Mouse (Mus musculus): ENCODE results near the gene Gmds. TPM values are rescaled to one million over a fixed set of nuclear protein-coding genes. Genes with fewer than 3 reads are reported as not detected.

The Gmds gene
- total and polyA plus RNA-seq, 2 experiments from 2014 or later = 13.7 to 31.9 TPM

GRCm38 (mm10) chr13:32267184-32267775 lies 71.3 kb downstream of the Gmds start:
- Histone ChIP-seq H3K9me3 (ENCODE audit: low read length) (no peaks in the 10 kb centered on the region), H3K27me3 (ENCODE audit: insufficient read depth, low read length) (no peaks in the 10 kb centered on the region), H3K4me3 (ENCODE audit: low read length) (no peak overlapping the region), H3K27ac (no peak overlapping the region), H3K4me1 (ENCODE audit: insufficient read depth, low read length) (no peaks in the 10 kb centered on the region), H3K36me3 (ENCODE audit: insufficient read depth, low read length) (no peaks in the 10 kb centered on the region), H3K9ac (replicated peaks; ENCODE audit: low read length) (no peak overlapping the region), H3K4me2 (ENCODE audit: low read depth, low read length) (no peak overlapping the region)
- ATAC-seq = 0 out of 2 replicates have a peak, but pooled peaks have one; percentile 24
- DNase-seq (ENCODE audit: low spot score) = peak; percentile 19
- WGBS = 28% methylated on average over 2 of the region's 2 CpGs
- no peak for TF ChIP-seq CTCF (IDR thresholded peaks at IDR 0.05; ENCODE audit: low read depth)

DNA sequence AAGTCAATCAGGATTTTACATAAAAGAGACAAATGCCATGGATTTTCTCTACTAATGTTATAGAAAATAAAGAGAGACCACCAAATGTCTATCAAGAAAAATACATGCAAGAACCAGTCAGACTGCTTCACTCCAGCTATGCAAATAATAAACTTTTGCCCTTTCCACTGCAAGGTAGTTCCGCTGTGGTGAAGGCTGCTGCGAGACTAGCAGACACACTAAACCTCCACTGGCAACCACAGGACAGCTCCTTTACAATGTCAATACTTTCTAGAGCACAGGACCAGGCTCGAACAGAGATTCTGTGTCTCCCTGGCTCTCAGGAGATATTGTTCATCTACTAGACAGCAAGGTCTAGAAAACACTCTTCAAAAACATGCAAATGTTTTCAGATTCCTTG lies 71.8 kb downstream of the Gmds start:
- H3K27ac ChIP-seq = no peak overlapping the region
- no peak for DNase-seq (ENCODE audit: low spot score)
- 63% methylated on average over 3 of the region's 3 CpGs for WGBS
- H3K27me3 ChIP-seq (ENCODE audit: insufficient read depth, low read length) = no peaks in the 10 kb centered on the region
- ATAC-seq = no peak
- no peak overlapping the region for H3K4me2 ChIP-seq (ENCODE audit: low read depth, low read length)
- no peak for TF ChIP-seq CTCF (IDR thresholded peaks at IDR 0.05; ENCODE audit: low read depth)
- no peaks in the 10 kb centered on the region for H3K4me1 ChIP-seq (ENCODE audit: insufficient read depth, low read length)
- H3K9ac ChIP-seq (replicated peaks; ENCODE audit: low read length) = no peak overlapping the region
- no peaks in the 10 kb centered on the region for H3K9me3 ChIP-seq (ENCODE audit: low read length)
- H3K36me3 ChIP-seq (ENCODE audit: insufficient read depth, low read length) = no peaks in the 10 kb centered on the region
- H3K4me3 ChIP-seq (ENCODE audit: low read length) = no peak overlapping the region

GRCm38 (mm10) chr13:32256121-32256520 lies 82.4 kb downstream of the Gmds start:
- DNase-seq (ENCODE audit: low spot score) (no peak), ATAC-seq (no peak)
- Histone ChIP-seq H3K4me2 (ENCODE audit: low read depth, low read length) (no peak overlapping the region), H3K27ac (no peak overlapping the region), H3K4me3 (ENCODE audit: low read length) (no peak overlapping the region), H3K9me3 (ENCODE audit: low read length) (no peaks in the 10 kb centered on the region), H3K9ac (replicated peaks; ENCODE audit: low read length) (no peak overlapping the region), H3K4me1 (ENCODE audit: insufficient read depth, low read length) (no peaks in the 10 kb centered on the region), H3K27me3 (ENCODE audit: insufficient read depth, low read length) (no peaks in the 10 kb centered on the region), H3K36me3 (ENCODE audit: insufficient read depth, low read length) (no peaks in the 10 kb centered on the region)
- WGBS = 62% methylated on average over 2 of the region's 2 CpGs
- TF ChIP-seq CTCF (IDR thresholded peaks at IDR 0.05; ENCODE audit: low read depth) = no peak

DNA sequence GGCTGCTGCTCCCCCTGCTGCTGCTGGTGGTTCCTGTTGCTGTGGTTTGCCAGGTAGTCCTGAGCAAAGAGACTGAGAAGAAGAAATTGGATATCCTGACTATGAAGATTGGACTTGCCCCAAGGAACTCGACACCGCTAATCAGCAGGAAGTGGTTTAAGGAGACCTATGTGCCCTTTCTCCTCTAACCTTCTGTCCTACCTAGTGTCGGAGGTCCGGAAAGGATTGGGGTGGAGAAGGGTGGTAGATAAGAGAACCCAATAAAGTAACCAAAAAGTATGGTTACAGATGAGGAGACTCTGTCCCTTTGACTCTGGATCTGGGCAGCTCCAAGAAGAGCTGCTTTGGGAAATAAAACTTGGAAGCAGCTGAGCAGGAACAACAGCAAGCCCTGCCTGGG lies 86.3 kb downstream of the Gmds start:
- ATAC-seq (no peak), DNase-seq (ENCODE audit: low spot score) (no peak)
- Histone ChIP-seq H3K9me3 (ENCODE audit: low read length) (no peaks in the 10 kb centered on the region), H3K4me3 (ENCODE audit: low read length) (no peak overlapping the region), H3K4me2 (ENCODE audit: low read depth, low read length) (no peak overlapping the region), H3K9ac (replicated peaks; ENCODE audit: low read length) (no peak overlapping the region), H3K27me3 (ENCODE audit: insufficient read depth, low read length) (no peaks in the 10 kb centered on the region), H3K4me1 (ENCODE audit: insufficient read depth, low read length) (no peaks in the 10 kb centered on the region), H3K36me3 (ENCODE audit: insufficient read depth, low read length) (no peaks in the 10 kb centered on the region), H3K27ac (no peak overlapping the region)
- TF ChIP-seq CTCF (IDR thresholded peaks at IDR 0.05; ENCODE audit: low read depth) = no peak
- whole genome bisulfite sequencing = 83% methylated on average over 4 of the region's 4 CpGs

DNA sequence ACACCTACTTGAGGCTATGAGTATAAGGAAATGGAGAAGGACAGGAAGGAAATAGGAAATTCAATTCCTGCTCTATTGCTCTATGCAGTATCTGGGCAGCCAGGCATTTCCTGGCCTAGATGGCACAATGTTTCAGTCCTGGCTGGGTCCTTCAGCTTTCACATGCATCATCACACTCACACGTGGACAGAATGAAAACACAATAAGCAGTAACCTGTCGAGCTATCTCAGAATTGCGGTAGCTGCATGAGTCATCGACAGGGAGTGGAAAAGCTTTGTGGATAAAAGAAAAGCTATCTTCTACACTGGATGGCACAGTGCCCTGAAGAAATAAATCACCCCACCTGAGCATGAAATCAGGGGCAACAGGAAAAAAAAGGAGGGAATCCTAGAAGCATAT lies 96.3 kb downstream of the Gmds start:
- 40% methylated on average over 4 of the region's 4 CpGs for WGBS
- H3K27ac ChIP-seq = no peak overlapping the region

GRCm38 (mm10) chr13:32236269-32236678 lies 102.3 kb downstream of the Gmds start:
- 37% methylated on average over 3 of the region's 3 CpGs for WGBS
- Histone ChIP-seq H3K27ac (no peak overlapping the region), H3K4me2 (ENCODE audit: low read depth, low read length) (no peak overlapping the region), H3K9me3 (ENCODE audit: low read length) (no peaks in the 10 kb centered on the region), H3K4me3 (ENCODE audit: low read length) (no peak overlapping the region), H3K4me1 (ENCODE audit: insufficient read depth, low read length) (no peaks in the 10 kb centered on the region), H3K9ac (replicated peaks; ENCODE audit: low read length) (no peak overlapping the region), H3K27me3 (ENCODE audit: insufficient read depth, low read length) (no peaks in the 10 kb centered on the region), H3K36me3 (ENCODE audit: insufficient read depth, low read length) (no peaks in the 10 kb centered on the region)
- DNase-seq (ENCODE audit: low spot score) = peak; percentile 8
- no peak for ATAC-seq
- no peak for TF ChIP-seq CTCF (IDR thresholded peaks at IDR 0.05; ENCODE audit: low read depth)

More for the DNA sequence above, 96.3 kb downstream of the Gmds start:
- no peaks in the 10 kb centered on the region for H3K4me1 ChIP-seq (ENCODE audit: insufficient read depth, low read length)
- no peaks in the 10 kb centered on the region for H3K27me3 ChIP-seq (ENCODE audit: insufficient read depth, low read length)
- no peak overlapping the region for H3K4me3 ChIP-seq (ENCODE audit: low read length)
- no peak overlapping the region for H3K9ac ChIP-seq (replicated peaks; ENCODE audit: low read length)
- no peak for TF ChIP-seq CTCF (IDR thresholded peaks at IDR 0.05; ENCODE audit: low read depth)
- H3K9me3 ChIP-seq (ENCODE audit: low read length) = no peaks in the 10 kb centered on the region
- H3K36me3 ChIP-seq (ENCODE audit: insufficient read depth, low read length) = no peaks in the 10 kb centered on the region
- DNase-seq (ENCODE audit: low spot score) (no peak), ATAC-seq (no peak)
- H3K4me2 ChIP-seq (ENCODE audit: low read depth, low read length) = no peak overlapping the region

DNA sequence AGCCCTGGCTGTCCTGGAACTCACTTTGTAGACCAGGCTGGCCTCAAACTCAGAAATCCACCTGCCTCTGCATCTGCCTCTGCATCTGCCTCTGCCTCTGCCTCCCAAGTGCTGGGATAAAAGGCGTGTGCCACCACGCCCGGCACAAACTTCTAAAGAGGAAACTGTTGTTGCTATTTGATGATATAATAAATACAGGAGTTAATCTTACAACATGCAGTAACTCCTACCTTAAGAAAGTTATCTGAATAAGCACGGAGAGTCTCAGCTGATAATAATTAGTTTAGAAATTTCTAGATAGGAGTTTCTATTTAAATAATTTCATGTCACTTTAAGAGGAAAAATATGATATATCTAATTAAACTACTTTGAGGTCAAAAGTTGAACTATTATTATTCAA lies 103.5 kb downstream of the Gmds start:
- Histone ChIP-seq H3K27ac (no peak overlapping the region), H3K4me1 (ENCODE audit: insufficient read depth, low read length) (no peaks in the 10 kb centered on the region), H3K4me2 (ENCODE audit: low read depth, low read length) (no peak overlapping the region), H3K36me3 (ENCODE audit: insufficient read depth, low read length) (no peaks in the 10 kb centered on the region), H3K27me3 (ENCODE audit: insufficient read depth, low read length) (no peaks in the 10 kb centered on the region), H3K4me3 (ENCODE audit: low read length) (no peak overlapping the region), H3K9ac (replicated peaks; ENCODE audit: low read length) (no peak overlapping the region), H3K9me3 (ENCODE audit: low read length) (no peaks in the 10 kb centered on the region)
- TF ChIP-seq CTCF (IDR thresholded peaks at IDR 0.05; ENCODE audit: low read depth) = no peak
- ATAC-seq (no peak), DNase-seq (ENCODE audit: low spot score) (no peak)
- 97% methylated on average over 4 of the region's 4 CpGs for WGBS
